In the genomic region with DNA sequence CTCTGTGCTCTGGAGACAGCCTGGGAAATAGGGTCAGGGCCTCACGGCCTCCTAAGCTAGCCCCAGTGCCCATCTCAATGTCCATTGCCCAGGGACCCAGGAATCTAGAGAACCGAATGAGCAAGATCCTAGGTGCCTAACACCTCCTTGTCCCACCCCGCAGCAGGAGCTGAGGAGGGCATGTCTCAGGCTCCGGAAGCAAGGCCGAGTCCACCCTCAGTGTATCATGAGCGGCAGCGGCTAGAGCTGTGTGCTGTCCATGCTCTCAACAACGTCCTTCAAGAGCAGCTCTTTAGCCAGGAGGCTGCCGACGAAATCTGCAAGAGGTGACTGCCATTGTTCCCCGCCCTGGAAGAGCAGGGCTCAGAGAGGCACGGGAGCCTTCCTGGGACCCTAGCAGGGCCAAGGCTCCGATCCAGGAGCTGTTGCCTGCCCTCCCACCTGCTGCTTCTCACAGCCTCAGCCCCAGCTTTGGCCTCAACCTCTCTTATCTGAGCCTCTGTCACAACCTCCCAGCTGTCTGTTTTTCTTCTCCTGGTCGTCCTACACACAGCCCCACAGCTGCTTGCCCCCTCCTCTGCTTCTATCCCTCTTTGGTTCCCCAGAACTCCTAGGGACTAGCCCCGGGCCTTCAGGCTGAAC, we compare ENCODE assay signal across 8 mouse cellular contexts. TPM values are rescaled to one million over a fixed set of nuclear protein-coding genes. Genes with fewer than 3 reads are reported as not detected.
A peak's percentile ranks its signal among the peaks of the same experiment; 100 is the strongest.
DNase-seq lines count a peak whose midpoint lies in the region; ATAC-seq lines count a peak whose summit lies in the region.

No protein-coding gene starts in this region.

- peak overlapping the region; percentile 79 for H3K27ac ChIP-seq in neural tube, embryonic 11.5 days (ENCODE audit: low read depth, low read length)
- H3K27ac ChIP-seq in hindbrain, embryonic 14.5 days = peak overlapping the region; percentile 93
- peak overlapping the region; percentile 93 for H3K27ac ChIP-seq in midbrain, embryonic 14.5 days (replicated peaks; ENCODE audit: low read depth, low read length)

- WGBS in neural tube, embryonic 11.5 days = 77% methylated on average over 15 of the region's 15 CpGs
- WGBS in hindbrain, embryonic 14.5 days = 50% methylated on average over 15 of the region's 15 CpGs
- WGBS in midbrain, embryonic 14.5 days = 51% methylated on average over 15 of the region's 15 CpGs

- ATAC-seq in cerebellum, adult (ENCODE audit: insufficient number of reproducible peaks, low FRiP score, low TSS enrichment) = no peak
- no peak for ATAC-seq in neural tube, embryonic 11.5 days (ENCODE audit: insufficient read depth, low FRiP score, low TSS enrichment)
- no peak for ATAC-seq in hindbrain, embryonic 14.5 days (ENCODE audit: low FRiP score)
- no peak for ATAC-seq in midbrain, embryonic 14.5 days (ENCODE audit: low FRiP score, low TSS enrichment)
- ATAC-seq in CD4-positive, CD25-positive, alpha-beta regulatory T cell, adult 4 months = no peak

- H3K9ac ChIP-seq in neural tube, embryonic 11.5 days (ENCODE audit: low read length) = peak overlapping the region; percentile 65
- peak overlapping the region; percentile 61 for H3K9ac ChIP-seq in hindbrain, embryonic 14.5 days
- H3K9ac ChIP-seq in midbrain, embryonic 14.5 days (replicated peaks; ENCODE audit: low read length) = peak overlapping the region; percentile 64

- no peaks in the 10 kb centered on the region for H3K9me3 ChIP-seq in neural tube, embryonic 11.5 days (ENCODE audit: control insufficient read depth, low read length)
- H3K9me3 ChIP-seq in hindbrain, embryonic 14.5 days (ENCODE audit: control insufficient read depth, low read length) = no peaks in the 10 kb centered on the region
- no peaks in the 10 kb centered on the region for H3K9me3 ChIP-seq in midbrain, embryonic 14.5 days (ENCODE audit: control insufficient read depth, low read length)

- peaks cover 4% of the 10 kb centered on the region; the same call in 1 of the 2 replicates for H3K27me3 ChIP-seq in neural tube, embryonic 11.5 days (ENCODE audit: control insufficient read depth, insufficient read depth, low read length)
- H3K27me3 ChIP-seq in hindbrain, embryonic 14.5 days (ENCODE audit: control insufficient read depth, insufficient read depth, low read length) = no peaks in the 10 kb centered on the region
- no peaks in the 10 kb centered on the region for H3K27me3 ChIP-seq in midbrain, embryonic 14.5 days (ENCODE audit: control insufficient read depth, insufficient read depth, low read length)

- peak overlapping the region; percentile 60 for H3K4me2 ChIP-seq in neural tube, embryonic 11.5 days (ENCODE audit: low read depth)
- peak overlapping the region; percentile 65 for H3K4me2 ChIP-seq in hindbrain, embryonic 14.5 days (replicated peaks)
- H3K4me2 ChIP-seq in midbrain, embryonic 14.5 days (ENCODE audit: low read length) = peak overlapping the region; percentile 76

- peak overlapping the region; percentile 48 for H3K4me3 ChIP-seq in neural tube, embryonic 11.5 days (ENCODE audit: low read depth, low read length)
- peak overlapping the region; percentile 43 for H3K4me3 ChIP-seq in hindbrain, embryonic 14.5 days (replicated peaks; ENCODE audit: low read length)
- peak overlapping the region; percentile 46 for H3K4me3 ChIP-seq in midbrain, embryonic 14.5 days (replicated peaks; ENCODE audit: low read depth, low read length)

- H3K4me1 ChIP-seq in neural tube, embryonic 11.5 days (ENCODE audit: control insufficient read depth, insufficient read depth, low read length) = peaks cover 16% of the 10 kb centered on the region; the same call in 1 of the 2 replicates
- peaks cover 40% of the 10 kb centered on the region for H3K4me1 ChIP-seq in hindbrain, embryonic 14.5 days (replicated peaks; ENCODE audit: control insufficient read depth, insufficient read depth, low read length)
- H3K4me1 ChIP-seq in midbrain, embryonic 14.5 days (ENCODE audit: control insufficient read depth, insufficient read depth, low read length) = peaks cover 46% of the 10 kb centered on the region

- H3K36me3 ChIP-seq in neural tube, embryonic 11.5 days (ENCODE audit: control insufficient read depth, insufficient read depth, low read length) = no peaks in the 10 kb centered on the region
- H3K36me3 ChIP-seq in hindbrain, embryonic 14.5 days (replicated peaks; ENCODE audit: control insufficient read depth, insufficient read depth) = peaks cover 5% of the 10 kb centered on the region
- peaks cover 9% of the 10 kb centered on the region for H3K36me3 ChIP-seq in midbrain, embryonic 14.5 days (ENCODE audit: control insufficient read depth, insufficient read depth, low read length)

- DNase-seq in cerebellum, adult 11 months = peak; percentile 47
- DNase-seq in neural tube, embryonic 11.5 days (ENCODE audit: low spot score) = no peak
- DNase-seq in neural tube, embryonic 10.5 days (ENCODE audit: extremely low spot score, low spot score) = no peak
- no peak for DNase-seq in hindbrain, embryonic 14.5 days (ENCODE audit: low spot score)
- peak; percentile 38 for DNase-seq in midbrain, embryonic 14.5 days
- DNase-seq in thymus, adult 18-20 months = no peak

RNA-seq across cellular contexts. Expression of gene Josd2, which starts 1.0 kb away (rescaled TPM):
- polyA plus RNA-seq in neural tube, embryonic 11.5 days (2014; fragmentation: Nextera tagmentation; extraction: Ambion mirVana) = 60.0 and 66.2 TPM in 2 replicates
- 26.9 and 33.4 TPM in 2 replicates for polyA plus RNA-seq in hindbrain, embryonic 14.5 days (2014; fragmentation: Nextera tagmentation; extraction: Ambion mirVana)
- 27.9 and 32.5 TPM in 2 replicates for polyA plus RNA-seq in midbrain, embryonic 14.5 days (2014; fragmentation: Nextera tagmentation; extraction: Ambion mirVana)
- polyA plus RNA-seq in CD4-positive, CD25-positive, alpha-beta regulatory T cell, adult 4 months (2017; shearing (Covaris generic)) = 10 to 100 TPM; 54.9 to 76.4 TPM

RNA-seq across cellular contexts. Expression of gene Aspdh, which starts 3.6 kb away (rescaled TPM):
- 1.2 and 1.6 TPM in 2 replicates for polyA plus RNA-seq in neural tube, embryonic 11.5 days (2014; fragmentation: Nextera tagmentation; extraction: Ambion mirVana)
- polyA plus RNA-seq in hindbrain, embryonic 14.5 days (2014; fragmentation: Nextera tagmentation; extraction: Ambion mirVana) = 3.4 and 5.1 TPM in 2 replicates
- polyA plus RNA-seq in midbrain, embryonic 14.5 days (2014; fragmentation: Nextera tagmentation; extraction: Ambion mirVana) = 8.6 and 8.9 TPM in 2 replicates
- under 1 TPM in 1 of 2 experiments, not detected in 1; 0.73 TPM for polyA plus RNA-seq in CD4-positive, CD25-positive, alpha-beta regulatory T cell, adult 4 months (2017; shearing (Covaris generic))

RNA-seq across cellular contexts. Expression of gene Emc10, which starts 27.6 kb away (rescaled TPM):
- 104 and 110 TPM in 2 replicates for polyA plus RNA-seq in neural tube, embryonic 11.5 days (2014; fragmentation: Nextera tagmentation; extraction: Ambion mirVana)
- 167 and 182 TPM in 2 replicates for polyA plus RNA-seq in hindbrain, embryonic 14.5 days (2014; fragmentation: Nextera tagmentation; extraction: Ambion mirVana)
- 152 and 163 TPM in 2 replicates for polyA plus RNA-seq in midbrain, embryonic 14.5 days (2014; fragmentation: Nextera tagmentation; extraction: Ambion mirVana)
- 10 to 100 TPM; 15.2 to 16.1 TPM for polyA plus RNA-seq in CD4-positive, CD25-positive, alpha-beta regulatory T cell, adult 4 months (2017; shearing (Covaris generic))

RNA-seq across cellular contexts. Expression of gene Fam71e1, which starts 27.6 kb away (rescaled TPM):
- 12.3 and 13.3 TPM in 2 replicates for polyA plus RNA-seq in neural tube, embryonic 11.5 days (2014; fragmentation: Nextera tagmentation; extraction: Ambion mirVana)
- 10.9 and 23.8 TPM in 2 replicates for polyA plus RNA-seq in hindbrain, embryonic 14.5 days (2014; fragmentation: Nextera tagmentation; extraction: Ambion mirVana)
- polyA plus RNA-seq in midbrain, embryonic 14.5 days (2014; fragmentation: Nextera tagmentation; extraction: Ambion mirVana) = 26.8 and 28.6 TPM in 2 replicates
- 1 to 10 TPM; 3.9 to 5.4 TPM for polyA plus RNA-seq in CD4-positive, CD25-positive, alpha-beta regulatory T cell, adult 4 months (2017; shearing (Covaris generic))

RNA-seq across cellular contexts. Expression of gene Lrrc4b, which starts 39.9 kb away (rescaled TPM):
- 7.4 and 8.0 TPM in 2 replicates for polyA plus RNA-seq in neural tube, embryonic 11.5 days (2014; fragmentation: Nextera tagmentation; extraction: Ambion mirVana)
- 26.4 and 26.5 TPM in 2 replicates for polyA plus RNA-seq in hindbrain, embryonic 14.5 days (2014; fragmentation: Nextera tagmentation; extraction: Ambion mirVana)
- 28.4 and 39.0 TPM in 2 replicates for polyA plus RNA-seq in midbrain, embryonic 14.5 days (2014; fragmentation: Nextera tagmentation; extraction: Ambion mirVana)
- polyA plus RNA-seq in CD4-positive, CD25-positive, alpha-beta regulatory T cell, adult 4 months (2017; shearing (Covaris generic)) = not detected

Comparison
In these comparisons a context has a peak if more than half of its experiments do, and no peak if none do; other contexts are left out.
1. DNase-seq: peak in cerebellum, adult 11 months (single experiment) and midbrain, embryonic 14.5 days (single experiment); none in neural tube, embryonic 11.5 days (single experiment), neural tube, embryonic 10.5 days (single experiment), hindbrain, embryonic 14.5 days (single experiment) and thymus, adult 18-20 months (0 of 2).
2. Peak in every context shown above with its lines, with median percentiles within 50 percentile points of each other: H3K27ac ChIP-seq, H3K4me2 ChIP-seq, H3K4me3 ChIP-seq and H3K9ac ChIP-seq.